Mouse (Mus musculus): ENCODE results near the gene Scrt2.

Gene Scrt2

DNA sequence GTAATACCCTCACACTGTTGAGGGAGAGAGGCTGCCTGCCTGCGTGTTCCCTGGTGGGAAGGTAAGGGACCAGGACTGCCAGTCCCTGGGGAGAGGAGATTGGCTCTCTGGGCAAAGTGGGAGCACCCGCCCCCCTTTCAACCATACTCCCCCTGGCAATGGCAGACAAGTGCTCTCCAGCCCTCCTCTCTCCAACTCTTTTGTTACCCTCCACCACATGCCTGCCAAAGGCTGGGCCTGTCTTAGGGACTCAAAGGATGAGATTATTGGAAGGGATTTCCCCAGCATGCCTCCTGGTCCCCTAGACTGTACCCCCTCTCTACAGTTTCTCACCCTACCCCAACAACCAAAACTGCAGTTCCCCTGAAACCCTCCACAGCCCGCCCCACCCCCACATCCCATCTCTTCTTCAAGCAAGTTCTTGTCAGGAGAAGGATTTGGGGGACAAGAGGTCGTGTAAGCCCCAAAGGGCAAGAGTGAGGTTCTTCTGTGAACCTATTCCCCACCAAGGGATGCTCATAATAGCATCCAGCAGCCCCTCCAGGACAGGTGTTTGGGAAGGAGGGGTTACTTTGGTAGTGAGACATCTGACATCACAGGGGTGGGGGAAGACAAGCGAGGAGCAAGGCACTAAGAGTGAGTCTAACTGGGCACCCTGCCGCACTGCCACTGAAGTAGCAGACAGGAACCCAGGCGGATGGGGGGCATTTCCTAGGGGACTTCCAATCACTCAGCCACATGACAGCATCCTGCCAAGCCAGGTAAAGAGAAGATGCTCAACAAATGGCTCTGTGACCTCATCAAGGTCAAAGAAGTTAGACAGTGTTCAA, 1.3 kb downstream of the Scrt2 start:
- peak; percentile 50 for DNase-seq

DNA sequence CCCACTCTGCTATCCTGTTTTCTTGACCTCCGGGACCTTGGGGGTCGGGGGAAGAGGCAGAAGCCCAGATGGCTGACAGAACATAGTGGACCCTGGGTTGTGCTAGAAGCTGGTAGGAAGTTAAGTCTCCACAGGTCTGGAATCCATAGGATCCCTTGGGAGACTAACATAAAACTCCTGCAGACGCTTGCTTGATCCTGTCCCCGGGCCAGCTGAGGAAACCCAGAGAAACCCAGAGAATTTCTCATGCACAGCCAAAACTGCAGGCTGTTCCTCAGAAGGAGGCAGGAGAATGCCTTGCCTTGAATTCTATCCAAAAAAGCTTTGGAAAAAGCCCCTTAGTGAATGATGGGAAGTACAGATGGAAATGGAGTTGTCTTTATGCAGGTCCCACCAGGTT, 2.1 kb downstream of the Scrt2 start:
- DNase-seq, result peak; percentile 10

DNA sequence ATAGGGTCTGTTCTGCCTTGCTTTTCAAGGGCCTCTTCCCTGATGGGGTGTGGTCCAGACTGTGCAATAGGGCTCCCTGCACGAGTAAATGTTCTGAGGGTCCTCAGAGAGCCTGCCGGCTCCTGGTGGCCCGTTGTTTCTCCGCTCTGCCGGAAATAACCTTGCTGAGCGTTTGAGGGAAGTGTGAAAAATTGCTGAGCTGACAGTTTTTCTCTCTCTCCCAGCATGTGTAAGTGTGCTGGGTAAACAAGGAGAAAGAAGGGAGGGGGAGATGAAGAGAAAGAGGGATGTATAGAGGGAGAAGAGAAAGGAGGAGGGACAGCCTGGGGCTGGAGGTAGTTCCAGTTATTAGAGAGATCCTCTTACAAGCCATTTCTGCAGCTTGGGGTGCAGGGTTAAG, 3.0 kb downstream of the Scrt2 start:
- DNase-seq, result no peak

DNA sequence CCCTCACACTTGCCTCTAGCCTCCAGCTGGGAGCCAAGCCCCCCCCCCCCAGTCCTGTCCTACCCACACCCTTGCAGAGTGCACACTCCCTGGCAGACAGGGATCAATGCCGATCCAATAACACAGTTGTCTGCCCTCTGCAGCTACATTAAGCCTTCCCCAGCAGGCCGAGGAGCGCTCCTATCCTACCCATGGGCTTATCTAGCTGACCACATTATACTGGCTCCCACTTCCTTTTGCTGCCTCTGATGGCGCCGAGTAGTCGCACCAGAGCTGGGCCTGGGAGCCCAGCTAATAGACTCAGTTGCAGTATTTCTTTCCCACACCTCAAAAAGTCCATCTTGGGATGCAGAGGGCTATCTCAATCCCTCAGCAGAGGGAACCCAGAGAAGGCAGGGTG, 4.1 kb downstream of the Scrt2 start:
- peak; percentile 3 for DNase-seq

DNA sequence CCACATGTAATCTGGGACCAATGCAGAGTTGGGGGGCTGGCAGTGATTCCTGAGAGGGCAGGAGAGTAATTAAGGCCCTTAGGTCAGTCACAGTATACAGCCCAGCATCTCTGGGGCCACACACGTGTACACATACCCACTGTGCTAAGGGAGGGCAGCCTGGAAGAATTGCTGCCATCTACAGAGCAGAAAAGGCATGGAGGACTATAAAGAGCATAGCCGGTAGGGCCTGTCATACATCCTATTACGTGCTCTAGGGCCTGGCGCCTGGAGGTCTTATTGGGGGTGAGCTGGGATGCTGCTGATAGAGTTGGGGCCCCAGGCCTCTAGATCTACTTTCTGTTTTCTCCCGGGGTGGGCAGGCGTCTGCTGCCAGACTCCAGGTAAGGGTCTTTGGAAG, 5.1 kb downstream of the Scrt2 start:
- peak; percentile 6 for DNase-seq

DNA sequence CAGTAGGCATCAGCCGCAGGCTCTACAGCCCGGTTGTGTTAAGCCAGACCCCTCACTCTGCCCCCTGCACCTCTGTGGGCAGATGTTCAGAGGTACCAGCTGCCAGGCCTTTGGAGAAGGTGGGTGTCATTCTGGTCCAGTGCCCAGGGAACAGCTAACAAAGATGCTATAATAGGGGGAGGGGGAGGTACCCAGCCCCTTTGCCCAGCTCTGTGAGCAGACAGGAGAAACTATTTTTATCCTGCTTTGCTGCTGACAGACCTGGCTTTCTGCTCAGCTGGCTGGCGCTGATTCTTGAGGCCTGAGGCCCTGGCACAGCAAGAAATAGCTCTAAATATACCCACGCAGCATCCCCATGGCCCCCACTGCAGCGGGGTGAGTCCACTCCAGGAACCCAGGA, 5.8 kb downstream of the Scrt2 start:
- DNase-seq, result peak; percentile 17

DNA sequence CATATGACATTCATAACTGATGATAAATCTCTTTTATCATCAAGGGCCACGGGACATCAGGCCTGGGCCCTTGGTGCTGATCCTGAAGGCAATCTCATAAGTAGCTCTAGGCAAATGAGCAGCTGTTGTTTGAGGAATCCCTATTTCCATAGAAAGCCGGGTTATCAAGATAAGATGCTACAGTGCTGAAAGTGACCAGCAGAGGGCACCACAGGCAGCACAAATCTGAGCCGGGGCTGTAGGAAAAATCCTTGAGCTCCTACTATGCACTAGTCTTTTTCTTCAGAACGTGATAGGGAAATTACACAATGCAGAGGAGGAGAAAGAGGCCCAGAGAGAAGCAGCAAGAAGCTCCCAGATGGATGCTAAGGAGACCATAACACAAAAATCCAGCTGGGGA, 7.7 kb downstream of the Scrt2 start:
- peak; percentile 62 for DNase-seq

DNA sequence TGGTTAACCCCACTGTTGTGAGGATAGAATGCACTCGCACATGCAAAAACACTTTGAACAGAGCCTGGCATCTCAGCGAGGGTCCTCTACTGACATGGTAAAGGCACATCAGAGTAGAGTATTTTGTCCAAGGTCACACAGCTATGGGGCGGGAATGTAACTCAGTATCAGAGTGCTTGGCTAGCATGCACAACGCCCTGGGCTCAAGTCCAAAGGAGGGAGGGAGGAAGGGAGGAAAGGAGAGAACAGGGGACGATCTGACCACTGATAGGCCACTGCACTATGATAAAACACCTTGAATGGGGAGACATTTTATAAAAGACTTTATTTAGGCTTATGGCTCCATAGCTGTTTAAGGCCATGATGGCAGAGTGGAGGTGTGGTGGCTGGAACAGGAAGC, 8.3 kb downstream of the Scrt2 start:
- DNase-seq, result no peak

DNA sequence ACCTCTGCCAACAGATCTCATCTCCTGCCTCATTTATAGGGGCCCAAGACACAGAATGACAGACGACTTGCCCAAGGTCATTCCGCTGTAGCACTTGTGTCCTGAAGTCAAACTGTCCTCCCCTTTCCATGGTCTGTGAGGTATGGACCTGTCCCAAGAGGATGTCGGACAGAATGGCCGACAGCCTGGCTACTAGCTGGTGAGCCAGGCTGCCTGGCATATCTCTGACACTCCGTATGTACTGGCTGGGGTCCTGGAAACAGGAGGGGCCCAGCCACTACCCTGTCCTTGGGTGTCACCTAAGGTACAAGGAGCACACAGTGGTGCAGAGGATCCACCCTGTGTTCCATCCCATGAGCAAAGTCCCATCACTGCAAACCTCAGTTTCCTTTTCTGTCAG, 9.2 kb downstream of the Scrt2 start:
- DNase-seq, result no peak

DNA sequence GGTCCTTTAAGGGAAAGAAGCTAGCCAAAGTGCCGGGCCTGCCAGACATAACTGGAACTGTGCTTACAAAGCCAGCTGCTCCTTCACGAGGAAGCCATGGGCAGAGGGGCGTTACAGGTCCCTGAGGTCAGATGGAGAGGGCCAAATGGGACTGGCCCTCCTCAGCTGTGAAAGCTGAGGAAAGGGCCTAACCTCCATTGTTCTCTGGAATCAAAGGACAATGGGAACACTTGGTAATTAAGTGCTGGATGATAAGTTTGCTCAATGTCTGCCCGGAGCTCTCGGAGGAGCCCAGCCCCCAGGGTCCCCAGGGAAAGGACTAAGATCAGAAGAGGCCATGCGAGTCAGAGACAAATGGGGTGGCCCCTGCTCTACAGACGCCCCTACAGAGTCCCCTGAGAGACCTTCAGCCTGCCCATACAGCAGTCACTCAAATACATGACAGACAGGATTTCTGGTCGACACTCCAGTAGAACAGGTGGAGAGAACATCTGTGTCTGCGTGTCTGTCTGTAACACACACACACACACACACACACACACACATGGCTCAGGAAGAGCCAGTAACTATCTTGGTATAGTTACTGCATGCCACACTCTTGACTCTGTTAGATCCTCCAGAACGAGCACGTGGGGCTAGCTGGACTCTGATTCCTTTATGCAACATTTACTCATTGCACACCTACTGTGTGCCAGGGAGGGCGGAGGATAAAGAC, 10.2 kb downstream of the Scrt2 start:
- no peak for DNase-seq

DNA sequence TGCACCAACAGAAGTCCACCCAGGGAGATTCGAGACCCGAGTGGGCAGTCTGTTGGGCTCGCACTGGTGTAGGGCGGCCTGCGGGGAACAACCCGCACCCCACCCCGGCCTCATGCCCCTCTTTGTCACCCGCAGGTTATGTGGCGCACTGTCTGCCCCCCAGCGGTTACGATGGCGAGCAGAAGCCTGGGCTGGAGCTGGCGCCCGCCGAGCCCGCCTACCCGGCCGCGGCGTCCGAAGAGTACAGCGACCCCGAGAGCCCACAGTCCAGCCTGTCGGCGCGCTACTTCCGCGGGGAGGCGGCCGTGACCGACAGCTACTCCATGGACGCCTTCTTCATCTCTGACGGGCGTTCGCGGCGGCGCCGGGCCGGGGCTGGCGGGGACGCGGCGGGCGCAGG, 11.6 kb downstream of the Scrt2 start:
- DNase-seq, result no peak

DNA sequence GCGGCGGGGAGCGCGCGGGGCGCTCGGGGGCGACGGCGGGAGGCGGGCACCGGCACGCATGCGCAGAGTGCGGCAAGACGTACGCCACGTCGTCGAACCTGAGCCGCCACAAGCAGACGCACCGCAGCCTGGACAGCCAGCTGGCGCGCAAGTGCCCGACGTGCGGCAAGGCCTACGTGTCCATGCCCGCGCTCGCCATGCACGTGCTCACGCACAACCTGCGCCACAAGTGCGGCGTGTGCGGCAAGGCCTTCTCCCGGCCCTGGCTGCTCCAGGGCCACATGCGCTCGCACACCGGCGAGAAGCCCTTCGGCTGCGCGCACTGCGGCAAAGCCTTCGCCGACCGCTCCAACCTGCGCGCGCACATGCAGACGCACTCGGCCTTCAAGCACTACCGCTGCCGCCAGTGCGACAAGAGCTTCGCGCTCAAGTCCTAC, 12.0 kb downstream of the Scrt2 start:
- no peak for DNase-seq

DNA sequence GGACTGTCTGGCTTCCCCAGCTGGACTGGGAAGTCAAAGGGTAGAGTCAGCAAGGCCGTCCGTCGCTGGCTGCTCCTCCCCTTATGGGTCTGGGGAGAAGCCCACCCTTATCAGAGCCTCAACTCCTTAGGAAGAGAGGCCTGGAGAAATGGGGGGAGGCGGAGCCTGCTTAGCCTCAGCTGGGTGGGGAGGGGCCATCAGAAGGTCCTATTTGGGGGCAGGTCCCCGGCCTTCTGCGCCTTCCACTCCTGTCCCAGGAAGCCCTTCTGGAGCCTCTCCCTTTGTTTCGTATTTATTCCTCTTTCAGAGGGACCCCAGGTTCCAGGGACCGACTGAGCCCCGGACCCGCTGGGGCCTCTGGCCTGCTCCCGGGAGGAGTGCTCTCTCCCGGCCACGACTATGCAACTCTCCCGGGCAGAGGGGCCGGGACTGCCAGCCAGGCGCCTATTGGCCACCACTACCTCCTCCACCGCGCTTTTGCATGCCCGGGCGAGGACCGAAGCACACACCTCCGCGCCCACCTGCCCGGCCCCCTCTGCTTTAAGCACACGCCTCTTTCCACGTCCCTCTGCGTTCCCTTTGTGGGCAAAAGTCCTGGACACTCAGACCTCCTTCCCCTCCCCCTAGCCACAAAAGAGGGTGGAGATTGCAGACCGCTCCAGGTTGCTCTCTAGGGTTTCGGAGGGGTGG, 13.7 kb downstream of the Scrt2 start:
- no peak for DNase-seq

DNA sequence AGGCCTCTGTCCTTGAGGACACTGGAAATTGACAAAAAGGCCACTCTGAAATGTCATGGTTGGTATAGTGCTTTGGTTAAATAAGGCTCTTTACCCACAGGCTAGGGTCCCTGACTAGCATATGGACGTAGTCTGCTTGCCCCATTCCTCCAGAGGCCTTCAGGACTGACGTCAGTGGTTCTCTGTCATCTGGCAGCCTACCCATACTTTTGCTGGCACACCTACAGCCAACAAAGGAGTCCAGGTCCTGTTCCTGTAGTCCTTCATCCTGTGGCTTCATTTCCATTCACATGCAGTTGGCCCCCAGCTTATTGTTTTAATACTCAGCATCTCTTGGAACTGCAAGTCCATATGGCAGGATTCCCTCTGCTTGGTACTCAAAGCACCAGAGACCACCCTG, 15.6 kb downstream of the Scrt2 start:
- DNase-seq, result no peak

DNA sequence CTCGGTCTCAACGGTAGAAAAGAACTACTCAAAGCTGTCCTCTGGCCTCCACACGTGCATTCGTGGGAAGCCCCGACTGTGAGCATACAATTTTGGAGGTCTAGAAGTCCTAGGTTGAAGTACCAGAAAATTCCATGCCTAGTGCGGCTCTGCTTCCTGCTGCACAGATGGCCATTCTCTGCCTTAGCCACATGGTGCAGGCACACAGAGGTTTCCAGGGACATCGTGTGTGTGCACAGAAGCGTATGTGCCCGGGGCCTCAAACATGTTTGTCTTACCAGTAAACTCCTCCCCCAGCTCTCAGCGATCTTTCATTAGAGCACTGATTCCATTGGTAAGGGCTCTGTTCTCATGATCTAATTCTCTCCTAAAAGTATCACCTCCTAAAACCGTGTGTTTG, 16.6 kb downstream of the Scrt2 start:
- no peak for DNase-seq

DNA sequence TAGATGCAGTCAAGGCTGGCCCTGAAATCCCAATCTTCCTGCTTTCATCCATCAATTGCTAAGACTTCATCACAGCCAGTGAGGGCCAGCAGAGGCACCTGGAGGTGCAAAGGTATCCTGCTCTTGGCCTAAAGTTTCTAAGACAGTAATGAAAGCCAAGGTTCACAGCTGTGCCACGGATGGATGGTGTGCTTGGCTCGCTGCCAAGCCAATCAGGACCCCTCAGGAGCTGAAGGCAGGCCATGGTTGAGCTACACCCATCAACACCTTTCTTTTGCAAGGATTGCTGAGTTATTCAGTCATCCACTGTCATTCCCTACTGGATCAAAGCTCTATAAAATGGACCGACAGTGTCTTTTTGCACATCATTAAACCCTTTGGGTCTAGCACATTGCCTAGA, 18.2 kb downstream of the Scrt2 start:
- no peak for DNase-seq

DNA sequence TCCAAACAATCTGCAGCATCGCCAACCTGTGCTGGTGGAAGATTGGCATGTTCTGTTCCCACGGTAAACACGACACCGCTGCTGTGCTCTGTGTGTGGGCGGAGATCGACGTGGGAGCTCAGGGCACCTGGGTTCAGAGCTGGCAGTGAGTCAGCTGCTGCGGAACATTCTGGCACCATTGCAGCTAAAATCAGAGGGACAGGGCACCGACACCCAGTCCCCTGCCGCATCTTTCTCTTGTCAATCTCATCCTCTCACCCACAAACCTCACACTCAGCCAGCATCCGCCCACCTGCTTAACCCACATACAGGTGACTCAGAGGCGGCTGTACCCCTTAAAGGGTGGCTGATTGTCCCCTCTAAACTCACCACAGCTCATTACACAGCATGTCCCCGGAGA, 20.4 kb downstream of the Scrt2 start:
- DNase-seq, result no peak

DNA sequence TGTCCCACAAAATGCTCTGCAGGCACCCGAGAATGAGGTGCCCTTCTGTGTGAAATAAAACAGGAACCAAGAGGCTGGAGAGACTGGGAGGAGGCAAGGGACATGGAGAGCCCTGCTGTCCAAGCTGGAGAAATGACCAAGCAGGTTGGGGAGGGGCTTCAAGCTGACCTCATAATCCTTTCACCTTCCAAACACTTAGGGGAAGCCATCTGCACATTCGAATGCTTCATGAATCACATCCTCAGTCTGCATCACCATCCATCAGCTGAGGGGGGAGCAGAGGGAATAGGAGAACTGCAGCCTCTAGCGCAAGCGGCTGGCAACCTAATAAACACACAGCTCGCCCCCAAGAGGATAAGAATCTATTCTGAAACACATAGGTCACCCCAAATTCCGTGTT, 21.0 kb downstream of the Scrt2 start:
- peak; percentile 32 for DNase-seq

DNA sequence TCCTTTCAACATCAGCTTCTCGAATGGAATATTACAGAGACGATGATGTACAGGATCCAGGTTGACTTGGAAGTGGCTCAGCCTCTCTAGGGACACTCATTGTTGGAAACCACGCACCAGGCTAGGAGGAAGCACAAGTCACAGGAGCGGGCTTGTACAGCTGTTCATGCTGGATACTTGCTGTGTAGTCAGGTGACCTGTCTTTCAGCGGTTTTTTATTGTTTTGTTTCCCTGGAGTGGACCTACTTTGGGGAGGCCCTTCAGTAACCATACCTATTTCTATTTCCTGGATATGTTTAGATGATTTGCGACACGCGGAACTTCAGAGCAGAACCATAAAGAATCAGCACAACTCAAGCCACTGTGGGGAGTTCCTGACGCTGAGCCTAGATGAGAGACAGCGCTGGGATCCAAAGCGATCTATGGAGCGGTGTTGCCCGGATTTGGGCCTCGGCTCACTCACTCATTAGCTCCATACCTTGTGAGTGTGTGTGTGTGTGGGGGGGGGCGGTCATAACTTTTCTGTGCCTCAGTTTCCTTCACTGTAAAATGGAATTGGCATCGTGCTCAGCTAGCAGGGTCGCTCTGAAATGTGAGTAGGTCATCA, 23.5 kb downstream of the Scrt2 start:
- peak; percentile 48 for DNase-seq

DNA sequence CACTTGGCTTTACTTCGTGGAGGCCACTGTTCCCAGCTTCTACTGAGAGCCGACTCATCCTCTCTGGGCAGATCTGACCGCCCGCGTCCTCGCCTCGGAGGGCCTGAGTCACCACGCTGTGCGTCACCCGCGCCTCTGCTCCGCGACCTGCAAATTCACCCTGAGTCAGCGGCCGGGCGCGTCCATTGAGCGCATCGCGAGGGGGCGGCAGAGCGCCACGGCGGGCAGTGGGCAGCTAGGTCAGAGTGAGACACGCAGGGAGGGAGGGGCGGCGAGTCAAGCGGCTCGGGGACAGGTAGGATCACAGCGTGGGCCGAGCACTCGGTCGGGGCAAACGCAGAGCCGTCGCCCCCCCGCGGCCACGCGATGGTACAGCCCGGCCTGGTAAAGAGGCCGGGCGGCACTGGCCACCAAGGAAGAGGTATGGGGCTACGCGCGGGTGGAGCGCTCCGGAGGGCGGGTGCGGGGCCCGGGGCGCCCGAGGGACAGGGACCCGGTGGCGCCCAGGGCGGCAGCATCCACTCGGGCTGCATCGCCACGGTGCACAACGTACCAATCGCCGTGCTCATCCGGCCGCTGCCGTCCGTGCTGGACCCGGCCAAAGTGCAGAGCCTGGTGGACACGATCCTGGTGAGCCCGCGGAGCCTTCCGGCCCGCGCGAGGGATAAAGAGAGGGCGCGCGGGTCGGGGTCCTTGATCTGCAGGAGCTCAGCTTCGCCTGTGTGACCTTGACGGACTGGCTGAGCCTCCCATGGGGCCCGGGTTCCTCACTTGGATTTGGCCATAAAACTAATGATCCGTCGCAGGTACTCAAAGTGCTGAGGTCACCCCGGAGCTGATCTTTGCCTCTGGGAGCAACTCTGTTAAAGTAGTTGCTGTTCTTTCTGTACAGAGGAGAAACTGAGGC, 24.2 kb downstream of the Scrt2 start, which contains the start of gene Srxn1:
Gene Srxn1, plus strand, starts transcription at position 199 of the 907 bp plus-strand sequence.
- DNase-seq, result peak; percentile 96

DNA sequence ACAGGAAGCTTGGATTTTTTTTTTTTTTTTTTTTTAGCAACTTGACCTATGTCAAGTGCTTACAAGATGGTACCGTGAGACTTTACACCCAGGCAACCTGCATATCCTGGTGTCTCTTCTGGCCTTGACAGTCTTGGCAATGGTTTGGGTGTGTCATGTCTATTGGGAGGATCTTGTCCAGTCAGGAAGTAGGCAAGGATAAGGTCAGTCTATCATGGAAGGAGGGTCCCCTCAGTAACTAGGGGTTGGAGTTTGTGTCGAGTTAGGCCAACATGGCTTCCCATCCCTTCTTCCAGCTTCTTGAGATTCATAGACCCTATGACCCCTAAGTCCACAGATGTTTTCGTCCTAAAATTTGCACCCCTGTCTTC, 24.9 kb downstream of the Scrt2 start:
- DNase-seq, result no peak

DNA sequence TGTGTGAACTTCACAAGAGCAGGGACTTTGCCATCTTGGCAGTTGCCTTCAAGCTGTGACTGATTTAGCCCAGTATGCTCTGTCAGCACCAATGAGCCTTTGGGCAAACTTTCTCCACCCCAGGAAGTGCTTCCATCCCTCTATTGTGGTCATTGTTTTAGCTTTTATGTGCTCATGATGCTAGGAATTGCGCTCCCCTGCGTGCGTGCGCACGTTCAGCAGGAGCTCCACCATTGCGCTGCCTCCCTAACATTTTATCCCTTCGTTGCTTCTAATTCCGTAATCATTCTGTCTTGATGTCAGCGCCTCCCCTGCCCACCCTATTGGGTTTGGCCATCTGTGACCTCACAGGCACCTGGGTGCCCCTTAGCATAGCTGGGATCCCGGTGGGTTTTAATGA, 25.3 kb downstream of the Scrt2 start:
- DNase-seq, result peak; percentile 46

Measured in cerebellum, adult 9-11 months (tissue).